Mouse (Mus musculus) layer of hippocampus, adult 11-12 months (tissue): ENCODE results near the gene Slirp.
"Not testable (repeated sequence)": the region's sequence is repeated elsewhere in the genome, so short reads cannot be mapped to it uniquely, and the experiment has no call there.

Experiments used
- DNase-seq: peaks from one replicate; pipeline ENCODE4 v3.0.0; 2022; ENCODE audit warnings: low spot score

The Slirp gene

DNA sequence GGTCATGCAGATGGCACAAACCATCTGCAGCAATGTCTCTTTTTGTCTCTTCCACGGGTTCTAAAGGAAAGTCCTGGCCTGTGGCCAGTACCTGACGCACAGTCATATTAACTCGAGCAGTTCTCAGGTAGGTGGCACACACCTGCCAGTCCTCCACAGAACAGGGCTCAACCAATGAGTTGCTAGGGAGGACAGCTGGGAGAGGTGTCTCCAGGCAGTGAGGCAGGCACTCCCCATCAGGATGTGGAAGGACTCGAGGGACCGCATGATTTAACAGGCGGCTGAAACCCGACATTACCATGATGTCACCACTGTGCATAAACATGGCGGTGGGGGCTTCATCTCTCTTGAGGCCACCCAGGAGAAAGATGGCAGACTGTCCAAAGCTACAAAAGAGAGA lies 14.8 kb upstream of the Slirp start:
- DNase-seq: no peak

DNA sequence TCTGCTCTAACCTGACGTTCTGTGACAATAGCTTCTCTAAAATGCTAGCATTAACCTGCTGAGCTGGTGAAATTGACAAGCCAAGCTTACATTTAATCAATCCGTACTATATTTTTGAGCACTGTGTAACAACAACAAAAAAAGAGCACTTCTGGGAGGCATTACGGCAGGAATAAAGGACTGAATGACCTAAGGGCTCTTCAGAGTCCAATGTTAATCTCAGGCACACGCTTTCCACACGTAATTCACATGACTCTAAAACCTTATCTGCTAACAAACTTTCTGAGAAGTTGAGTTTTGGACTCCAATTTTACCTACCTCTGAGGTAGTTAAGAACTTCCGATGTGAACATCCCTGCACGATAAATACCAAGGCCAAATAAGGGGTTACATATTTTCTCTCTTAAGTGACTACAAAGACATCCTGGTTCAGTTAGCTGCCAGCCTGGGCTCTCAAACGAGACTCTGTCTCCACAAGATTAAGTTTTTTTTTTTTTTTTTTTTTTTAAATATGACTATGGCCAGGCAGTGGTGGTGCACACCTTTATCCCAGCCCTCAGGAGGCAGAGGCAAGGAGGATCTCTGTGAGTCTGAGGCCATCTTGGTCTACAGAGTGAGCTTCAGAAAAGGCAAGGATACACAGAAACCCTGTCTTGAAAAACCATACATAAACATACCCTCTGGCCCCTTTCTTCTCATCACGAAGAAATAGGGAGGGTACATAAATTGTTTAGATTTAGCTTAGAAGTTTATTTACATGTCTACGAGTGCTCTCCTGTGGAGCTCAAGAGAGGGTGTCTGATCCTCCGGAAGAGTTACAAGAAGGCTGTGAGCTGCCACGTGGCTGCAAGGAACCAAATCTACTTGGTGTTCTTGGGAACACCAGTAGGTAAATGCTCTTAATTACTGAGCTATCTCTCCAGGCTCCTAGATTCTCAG lies 1.2 kb upstream of the Slirp start:
- no peak for DNase-seq

DNA sequence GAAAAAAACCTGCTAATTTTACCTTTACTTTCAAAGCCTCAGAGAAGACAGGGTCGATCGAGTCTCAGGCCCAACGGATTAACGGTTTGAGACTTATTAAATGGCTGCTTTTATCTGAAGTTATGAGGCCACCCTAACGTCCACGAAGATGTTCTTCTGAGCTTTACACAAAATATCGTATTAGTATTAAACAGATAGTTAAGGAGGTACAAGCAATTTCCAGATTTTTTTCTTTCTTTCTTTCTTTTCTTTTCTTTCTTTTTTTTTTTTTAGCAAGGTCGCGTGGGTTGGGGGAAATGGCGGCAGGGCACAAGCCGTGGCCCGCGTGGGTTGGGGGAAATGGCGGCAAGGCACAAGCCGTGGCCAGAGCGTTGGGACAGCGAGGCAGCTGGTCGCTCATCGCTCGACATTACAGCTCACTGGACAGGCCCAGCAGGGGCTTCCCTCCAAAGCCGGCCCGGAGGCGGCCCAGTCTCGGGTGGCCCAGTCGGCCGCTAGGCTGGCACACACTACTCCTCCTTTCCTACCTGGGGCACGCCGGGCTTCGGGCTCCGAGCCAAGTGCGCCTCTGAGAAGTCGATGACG lies 489 bp upstream of the Slirp start:
- no peak for DNase-seq

DNA sequence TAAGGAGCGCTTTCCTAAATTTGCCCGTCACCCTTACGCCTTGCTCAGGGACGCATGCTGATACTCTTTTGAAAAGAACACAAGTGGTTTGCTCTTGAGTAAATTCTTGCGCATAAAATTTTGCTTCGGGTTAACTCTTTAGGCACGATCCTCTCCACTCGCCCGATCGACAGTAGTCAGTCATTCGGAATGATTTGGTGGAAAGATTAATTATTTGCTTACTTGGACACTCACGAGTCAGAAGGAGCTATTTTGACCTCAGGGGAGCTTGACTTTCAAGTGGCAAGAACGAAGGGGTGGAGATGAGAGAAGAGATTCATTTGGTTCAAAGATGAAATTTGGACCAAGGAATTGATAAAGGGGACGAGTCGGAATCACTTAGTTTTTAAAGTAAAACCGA lies 515 bp downstream of the Slirp start:
- no peak for DNase-seq

DNA sequence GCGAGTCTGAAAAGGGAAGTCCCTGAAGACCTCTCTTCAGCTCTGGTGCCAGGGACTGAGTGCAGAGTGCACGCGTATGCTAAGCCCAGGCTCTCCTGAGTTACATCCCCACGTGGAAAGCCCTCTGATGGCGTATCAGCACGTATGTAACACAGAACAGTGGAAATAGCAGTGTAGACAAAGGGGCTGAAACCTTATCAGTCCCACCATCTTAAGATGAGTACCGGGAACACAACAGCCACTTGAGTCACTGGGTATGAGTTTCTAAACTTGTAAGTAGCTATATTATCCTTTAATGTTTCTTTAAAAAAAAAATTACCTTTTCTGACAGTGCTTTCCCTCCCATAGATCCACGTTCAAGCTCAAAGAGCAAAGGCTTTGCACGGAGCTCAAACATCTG lies 5.8 kb downstream of the Slirp start:
- no peak for DNase-seq

DNA sequence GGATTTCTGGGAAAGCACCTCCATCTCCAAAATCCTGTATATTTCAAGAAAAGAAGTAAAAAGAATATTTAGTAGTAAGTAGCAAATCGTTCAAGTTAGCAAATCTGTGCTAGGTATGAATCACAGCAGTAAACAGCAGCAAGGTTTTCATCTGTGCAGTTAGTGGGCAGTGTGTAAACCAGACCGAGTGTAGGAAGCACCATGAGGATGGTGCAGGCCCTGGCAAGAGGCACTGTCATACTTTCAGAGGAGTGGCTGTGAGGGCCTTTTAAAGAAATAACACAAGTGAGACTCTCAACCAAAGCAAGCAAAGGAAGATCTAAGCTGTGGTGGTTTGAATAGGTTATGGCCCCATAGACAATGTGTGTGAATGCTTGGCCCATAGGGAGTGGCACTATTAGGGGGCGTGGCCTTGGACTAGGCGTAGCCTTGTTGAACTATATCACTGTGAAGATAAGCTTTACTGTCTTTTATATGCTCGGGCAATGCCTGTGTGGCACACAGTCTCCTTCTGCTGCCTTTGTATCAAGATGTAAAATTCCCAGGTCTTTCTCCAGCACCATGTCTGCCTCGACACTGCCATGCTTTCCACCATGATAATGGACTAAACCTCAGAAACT lies 21.1 kb downstream of the Slirp start:
- DNase-seq: no peak

DNA sequence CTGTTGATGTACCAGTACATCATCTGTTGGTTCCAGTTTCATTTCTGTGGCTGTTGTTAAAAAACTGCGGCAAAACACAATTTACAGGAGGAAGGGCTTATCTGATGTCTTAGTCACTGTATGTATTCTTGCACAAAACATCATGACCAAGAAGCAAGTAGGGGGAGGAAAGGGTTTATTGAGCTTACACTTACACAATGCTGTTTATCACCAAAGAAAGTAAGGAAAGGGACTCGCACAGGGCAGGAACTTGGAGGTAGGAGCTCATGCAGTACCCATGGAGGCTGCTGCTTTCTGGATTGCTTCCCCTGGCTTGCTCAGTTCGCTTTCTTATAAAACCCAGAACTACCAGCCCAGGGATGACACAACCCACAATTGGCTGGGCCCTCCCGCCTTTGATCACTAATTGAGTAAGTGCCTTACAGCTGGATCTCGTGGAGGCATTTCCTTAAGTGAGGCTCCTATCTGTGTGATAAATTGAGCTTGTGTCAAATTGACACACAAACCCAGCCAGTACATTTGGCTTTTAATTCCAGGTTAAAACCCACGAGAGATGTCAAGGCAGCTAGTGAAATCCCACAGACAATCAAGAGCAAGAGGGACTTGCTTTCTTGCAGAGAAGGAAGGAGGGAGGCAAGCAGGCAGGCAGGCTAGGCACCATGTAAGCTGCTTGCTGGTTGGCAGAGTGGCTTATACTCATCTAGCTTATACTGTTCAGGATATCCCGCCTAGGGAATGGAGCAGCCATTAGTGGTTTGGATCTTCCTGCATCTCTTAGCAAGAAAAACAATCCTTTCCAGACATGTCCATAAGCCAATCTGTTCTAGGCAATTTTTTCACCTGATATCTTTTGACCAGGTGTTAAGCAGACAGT lies 26.8 kb downstream of the Slirp start:
- DNase-seq: no peak

DNA sequence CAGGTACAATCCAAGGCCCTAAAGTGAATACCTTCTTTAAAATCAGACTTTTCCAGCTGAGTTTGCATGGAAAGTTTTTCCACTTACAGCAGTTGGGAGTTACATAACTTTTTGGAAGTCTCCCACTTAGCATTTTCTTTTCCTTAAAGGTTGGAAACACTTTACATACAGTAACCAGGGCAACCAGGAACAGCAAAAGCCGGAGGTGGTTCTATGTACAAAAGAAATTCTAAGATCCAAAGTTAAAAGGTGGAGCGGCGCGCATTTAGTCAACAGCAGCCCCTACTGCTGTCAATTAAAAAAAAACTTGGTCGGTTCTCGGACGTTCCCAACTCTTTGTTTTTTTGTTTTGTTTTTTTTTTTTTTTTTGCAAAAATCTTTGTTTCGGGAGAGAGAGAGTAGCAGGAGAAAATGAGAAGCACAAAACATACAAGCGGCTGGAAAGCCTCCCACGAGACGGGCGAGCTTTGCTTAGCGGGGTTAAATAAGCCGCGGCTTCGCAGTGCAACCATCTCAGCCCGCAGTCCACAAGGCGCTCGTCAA lies 27.8 kb downstream of the Slirp start:
- peak; percentile 29 for DNase-seq

DNA sequence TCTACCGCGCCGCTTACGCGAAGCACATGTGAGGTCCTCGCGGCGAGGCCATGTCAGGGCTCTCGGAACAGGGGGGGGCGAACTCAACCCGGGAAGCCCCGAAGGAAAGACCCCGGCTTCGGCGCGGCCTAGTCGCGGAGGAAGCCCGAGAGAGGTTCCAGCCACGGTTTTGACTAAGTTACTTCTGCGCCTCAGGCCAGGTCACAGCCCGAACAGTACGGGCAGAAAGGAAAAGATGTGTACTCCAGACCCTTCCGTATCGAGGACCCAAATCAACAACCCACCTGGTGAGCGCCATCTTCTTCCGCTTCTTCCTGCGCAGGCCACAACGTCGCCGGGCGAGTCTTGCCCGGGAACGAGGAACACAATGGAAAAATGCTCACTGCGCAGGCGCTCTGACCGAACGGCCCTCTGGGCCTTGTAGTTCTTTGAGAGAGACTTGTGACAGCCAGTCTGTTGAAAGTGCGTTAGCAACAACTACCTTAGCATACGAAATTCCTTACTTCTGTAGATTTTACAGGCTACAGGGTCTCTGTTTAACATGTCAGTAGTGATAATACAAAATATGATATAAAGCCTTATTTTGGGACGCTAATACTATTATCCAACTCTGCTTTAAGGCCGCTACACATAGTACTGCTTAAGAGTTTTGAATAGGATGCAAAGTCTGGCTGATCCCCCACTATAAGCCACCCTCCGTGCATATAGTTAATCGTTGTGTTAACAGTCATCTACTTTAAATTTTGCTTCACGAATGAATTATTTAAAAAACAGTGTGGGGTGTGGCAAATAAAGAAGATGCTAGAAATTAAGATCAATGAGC lies 28.5 kb downstream of the Slirp start, which contains the start of gene Snw1:
Gene Snw1 (minus strand): TSS at position 311 of the 823 bp plus-strand sequence.
- peak; percentile 96 for DNase-seq

DNA sequence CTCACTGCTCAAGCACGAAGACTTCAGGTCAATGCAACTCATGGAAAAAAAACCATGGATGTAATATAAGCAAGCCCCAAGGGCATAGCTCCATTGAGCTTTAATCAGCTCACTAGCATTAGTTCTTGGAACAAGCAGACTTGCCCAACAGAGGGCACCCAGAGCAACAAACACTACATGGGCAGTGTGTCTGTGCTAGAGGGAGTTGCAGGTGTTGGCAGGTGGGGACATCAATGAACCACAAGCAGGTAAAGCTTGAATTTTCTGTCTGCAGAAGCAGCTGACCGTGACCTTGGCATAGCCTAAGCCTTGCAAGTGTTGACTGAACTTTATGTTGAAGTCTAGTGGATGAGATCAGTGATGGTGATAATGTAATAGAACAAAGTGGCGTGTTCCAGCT lies 31.1 kb downstream of the Slirp start:
- no peak for DNase-seq

DNA sequence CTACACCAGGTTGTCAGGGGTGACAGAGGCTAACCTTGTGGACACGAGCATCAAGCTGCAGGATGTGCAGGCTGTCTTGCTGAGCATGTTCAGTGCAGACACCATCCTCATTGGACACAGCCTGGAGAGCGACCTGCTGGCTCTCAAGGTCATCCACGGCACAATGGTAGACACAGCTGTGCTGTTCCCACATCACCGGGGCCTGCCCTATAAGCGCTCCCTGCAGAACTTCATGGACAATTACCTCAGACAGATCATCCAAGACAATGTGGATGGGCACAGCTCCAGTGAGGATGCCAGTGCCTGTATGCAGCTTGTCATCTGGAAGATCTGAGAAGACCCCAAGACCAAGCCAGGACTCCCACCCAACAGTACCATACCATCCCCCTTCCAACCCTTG lies 38.8 kb downstream of the Slirp start:
- DNase-seq: not testable (repeated sequence)

DNA sequence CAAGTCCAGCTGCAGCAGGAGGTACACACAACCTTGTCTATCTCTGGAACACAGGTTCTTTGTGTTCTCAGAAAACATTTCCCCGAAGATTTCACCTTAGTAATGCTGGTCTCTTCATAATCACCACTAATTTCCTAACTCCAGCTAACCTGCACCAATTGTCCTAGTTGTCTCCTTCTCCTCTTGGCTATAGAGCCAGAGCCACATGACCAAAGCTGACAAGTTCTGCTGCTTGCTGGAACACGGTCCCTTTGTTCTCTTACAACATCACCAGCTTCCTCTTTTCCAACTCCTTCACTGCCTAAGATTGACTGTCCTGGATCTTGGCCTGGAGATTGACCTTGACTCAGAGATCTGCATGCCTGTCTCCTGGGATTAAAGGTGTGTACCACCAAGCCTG lies 45.0 kb downstream of the Slirp start:
- not testable (repeated sequence) for DNase-seq

DNA sequence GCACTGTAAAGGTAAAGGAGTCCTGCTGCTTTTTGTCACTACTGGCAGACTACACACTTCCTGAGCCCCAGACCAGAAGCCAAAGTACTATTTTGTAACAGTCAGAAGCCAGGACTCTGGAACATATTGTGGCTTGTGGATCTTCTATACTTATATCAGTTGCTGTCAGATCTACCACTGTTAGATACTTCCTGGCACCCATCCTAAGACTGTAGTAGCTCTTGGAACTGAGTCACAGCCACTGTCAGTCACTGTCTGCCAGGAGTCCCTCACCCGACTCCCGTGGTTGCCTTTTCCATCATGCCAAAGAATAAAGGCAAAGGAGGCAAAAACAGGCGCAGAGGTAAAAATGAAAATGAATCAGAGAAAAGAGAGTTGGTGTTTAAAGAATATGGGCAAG lies 50.7 kb downstream of the Slirp start, which contains the start of gene Gm5788:
Gene Gm5788 (plus strand): TSS at position 301 of the 400 bp plus-strand sequence.
- DNase-seq: not testable (repeated sequence)
